Mouse (Mus musculus) gastrocnemius, postnatal 25 days (tissue): ENCODE measurements at regions not wholly inside any gene's neighbourhood (a gene's known extent, or its start where the extent isn't known, plus 50 kb on each side); places are given as distances from the start of the nearest gene placed in this dataset.

ENCODE experiments used
- DNase-seq: peaks from one replicate; pipeline ENCODE4 v3.0.0; 2022

DNA sequence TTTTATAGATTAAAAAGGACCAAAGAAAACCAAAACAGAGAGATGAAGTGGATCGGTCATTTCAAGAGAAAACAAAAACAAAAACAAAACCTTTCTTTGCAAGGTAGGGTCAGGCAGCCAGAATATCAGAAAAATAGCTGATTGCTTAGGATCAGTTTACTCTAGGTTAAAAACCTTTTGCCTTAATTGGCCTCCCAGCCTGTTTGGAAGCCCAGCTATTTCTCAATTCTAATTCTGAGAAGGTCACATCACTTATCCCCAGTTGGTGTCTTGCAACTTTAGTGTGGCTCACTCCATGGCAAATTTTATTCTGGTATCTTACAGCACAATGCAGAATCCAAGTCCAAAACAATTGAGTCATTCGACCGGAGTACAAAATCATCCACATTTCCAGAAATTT lies 70.0 kb downstream of the 1190002N15Rik start:
- DNase-seq: no peak

DNA sequence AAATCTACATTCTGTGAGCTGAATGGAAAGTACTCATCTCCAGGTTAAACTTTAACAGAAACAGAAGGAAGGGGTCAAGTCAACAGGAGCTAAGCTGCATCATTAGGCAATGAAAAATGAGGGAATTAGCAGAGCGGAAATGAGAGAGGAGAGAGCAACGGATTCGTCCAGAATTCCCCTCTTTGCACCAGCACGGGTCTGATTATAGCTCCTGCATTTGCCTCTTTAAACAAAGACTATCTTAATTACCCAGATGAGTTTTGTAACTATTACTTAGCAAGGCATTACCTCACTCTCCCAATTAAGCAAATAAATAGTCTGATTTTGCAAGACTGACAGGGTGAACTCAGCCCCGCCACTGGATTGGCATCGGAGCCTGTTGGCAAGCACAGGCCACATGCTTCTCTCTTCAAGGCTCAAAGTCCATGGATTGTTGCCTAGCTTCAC lies 81.8 kb downstream of the 1190002N15Rik start:
- peak; percentile 14 for DNase-seq

DNA sequence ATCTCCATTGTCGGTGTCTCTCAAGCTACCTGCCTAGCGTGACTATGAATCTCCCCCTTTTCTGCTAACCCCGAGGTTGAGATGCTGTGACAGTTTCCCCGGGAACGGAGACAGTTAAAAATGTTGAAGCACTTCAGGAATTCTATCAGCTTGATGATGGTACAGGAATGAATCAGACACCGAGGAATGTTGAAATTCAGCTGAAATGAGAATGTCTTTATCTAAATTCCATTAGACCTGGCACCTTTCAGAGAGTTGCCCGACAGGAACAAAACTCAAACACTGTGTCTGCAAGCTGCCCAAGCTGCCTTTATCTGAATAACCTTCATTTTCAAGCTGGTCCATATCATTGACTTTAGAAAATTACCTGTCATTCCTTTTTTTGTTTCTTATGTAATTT lies 82.4 kb downstream of the 1190002N15Rik start:
- DNase-seq: no peak

DNA sequence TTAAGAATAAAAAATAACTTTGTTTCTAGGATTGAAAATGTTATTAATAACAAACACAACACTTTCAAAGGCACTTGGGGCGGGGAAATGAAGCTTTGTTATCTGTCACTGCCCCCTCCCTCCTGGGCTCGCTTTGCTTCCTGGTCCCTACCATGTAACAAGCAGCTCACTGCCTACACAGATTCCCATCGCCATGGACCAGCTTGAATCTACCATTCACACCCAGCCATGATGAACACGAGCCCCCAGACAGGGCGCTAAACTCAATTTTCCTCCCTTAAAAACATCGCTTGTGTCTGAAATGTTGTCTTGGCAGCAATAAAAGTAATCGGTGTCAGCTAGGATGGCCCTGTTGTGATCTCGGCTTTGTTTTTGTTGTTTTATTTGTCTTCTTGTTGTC lies 88.0 kb downstream of the 1190002N15Rik start:
- DNase-seq: no peak

DNA sequence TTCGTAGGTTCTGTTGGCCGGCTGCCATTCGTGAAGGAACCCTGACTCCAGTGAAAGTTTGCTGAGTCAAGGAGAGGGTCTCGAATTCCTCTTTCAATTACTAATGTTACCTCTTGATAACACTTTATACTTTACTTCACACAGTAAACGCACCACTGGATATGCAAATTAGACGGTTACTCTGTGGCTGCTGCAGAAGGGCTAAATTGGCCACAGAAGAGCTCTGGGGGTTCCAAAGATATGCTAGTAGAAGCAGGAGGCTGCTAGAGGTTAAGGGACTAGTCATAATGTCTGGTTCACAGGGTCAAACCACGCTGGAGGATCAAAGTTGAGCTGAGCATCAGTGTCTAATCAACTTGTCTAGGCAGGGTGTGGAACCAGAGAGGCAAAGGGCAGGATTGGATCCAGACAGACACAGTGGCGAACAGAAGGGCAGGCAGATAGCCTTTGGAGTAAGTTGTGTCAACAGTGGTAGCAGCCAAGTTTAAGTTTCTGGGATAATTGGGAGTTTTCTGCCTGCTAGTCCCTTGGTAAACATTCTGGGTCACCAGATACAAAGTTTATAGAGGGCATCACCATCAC lies 91.6 kb downstream of the 1190002N15Rik start:
- no peak for DNase-seq

DNA sequence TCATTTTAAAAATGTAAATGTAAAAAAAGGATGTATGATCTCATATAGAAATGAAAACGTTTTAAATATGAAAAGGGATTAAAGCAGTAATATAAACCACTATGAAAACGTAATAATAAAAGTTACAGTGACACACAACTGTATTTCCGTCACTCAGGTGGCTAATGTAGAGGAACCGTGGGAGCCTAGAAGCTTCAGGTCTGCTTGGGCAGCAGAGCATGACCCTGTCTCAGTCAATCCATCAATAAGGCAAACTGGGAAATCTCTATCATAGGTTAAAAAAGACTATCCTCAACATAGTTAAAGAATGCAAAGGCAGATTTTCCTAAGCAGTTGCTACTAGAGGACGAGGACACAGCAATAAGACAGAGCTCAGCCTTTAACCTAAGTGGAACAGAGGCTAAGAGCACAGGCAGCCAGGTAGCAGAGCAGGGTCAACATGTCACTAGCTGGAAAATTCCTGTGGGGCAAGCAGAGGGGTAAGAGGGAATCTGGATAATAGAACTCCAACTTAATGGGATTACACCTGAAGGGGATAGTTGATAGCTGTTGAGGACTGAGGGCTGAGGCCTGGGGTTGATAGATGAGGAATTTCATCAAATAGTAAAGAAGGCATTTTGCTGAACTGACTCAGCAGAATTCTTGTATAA lies 93.6 kb downstream of the 1190002N15Rik start:
- no peak for DNase-seq

DNA sequence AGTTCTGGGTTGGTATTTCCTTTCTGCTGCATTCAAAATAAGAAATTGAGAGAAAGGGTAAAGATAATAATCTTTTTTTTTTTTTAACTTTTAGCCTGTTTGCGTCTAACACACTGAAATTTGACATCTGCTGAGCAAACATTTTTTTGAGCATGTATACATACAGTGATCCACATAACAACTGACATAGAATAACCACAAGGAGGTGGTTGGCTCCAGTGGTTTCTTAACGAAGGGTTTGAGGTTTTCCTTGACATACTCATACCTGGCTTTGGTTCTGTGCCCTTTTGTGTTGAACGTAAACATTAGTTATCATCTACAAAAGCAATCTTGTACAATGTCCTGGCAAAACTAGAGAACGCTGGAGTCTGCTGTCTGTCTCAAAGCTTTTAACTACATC lies 96.5 kb downstream of the 1190002N15Rik start:
- no peak for DNase-seq

DNA sequence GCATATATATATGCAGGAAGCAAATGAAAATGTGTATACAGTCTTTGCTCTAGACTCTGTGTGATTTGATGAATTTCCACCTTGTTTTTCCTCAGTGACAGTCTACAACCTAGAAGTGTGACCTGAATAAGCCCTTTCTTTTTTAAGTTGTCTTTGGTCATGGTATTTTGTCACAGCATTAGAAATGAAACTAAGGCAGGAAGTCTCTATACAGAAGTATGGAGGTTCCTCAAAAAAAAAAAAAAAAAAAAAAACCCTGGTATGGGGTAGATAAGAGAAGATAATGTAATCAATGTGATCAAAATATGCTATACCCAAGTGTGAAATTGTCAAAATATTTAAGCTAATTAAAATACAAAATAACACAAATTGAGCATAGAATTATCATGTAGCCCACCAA lies 104.4 kb downstream of the 1190002N15Rik start:
- DNase-seq: no peak

DNA sequence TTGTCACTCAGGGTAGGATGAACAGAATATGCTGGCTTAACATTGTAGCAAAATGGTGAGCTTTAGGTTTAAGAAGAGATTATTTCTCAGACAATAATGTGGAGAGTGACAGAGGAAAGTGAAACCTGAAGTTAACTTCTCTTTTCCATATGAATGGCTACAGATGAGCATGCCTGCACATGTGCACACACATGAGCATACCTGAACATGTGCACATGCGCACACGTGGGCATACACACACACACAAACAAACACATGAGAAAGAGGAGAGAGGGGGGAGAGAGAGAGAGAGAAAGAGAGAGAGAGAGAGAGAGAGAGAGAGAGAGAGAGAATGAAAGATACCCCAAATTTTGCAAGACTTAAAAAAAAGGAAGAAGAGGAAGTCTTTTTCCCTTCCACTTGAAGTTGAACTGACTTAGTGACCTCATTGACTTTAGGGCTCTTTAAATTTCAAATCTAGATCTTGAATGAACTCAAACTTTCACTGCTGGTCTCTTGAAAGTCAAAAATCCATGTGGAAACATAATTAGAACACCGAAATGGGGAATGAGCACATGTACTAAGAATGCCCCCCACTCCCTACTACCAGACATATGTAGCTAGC lies 105.6 kb downstream of the 1190002N15Rik start:
- DNase-seq: no peak

DNA sequence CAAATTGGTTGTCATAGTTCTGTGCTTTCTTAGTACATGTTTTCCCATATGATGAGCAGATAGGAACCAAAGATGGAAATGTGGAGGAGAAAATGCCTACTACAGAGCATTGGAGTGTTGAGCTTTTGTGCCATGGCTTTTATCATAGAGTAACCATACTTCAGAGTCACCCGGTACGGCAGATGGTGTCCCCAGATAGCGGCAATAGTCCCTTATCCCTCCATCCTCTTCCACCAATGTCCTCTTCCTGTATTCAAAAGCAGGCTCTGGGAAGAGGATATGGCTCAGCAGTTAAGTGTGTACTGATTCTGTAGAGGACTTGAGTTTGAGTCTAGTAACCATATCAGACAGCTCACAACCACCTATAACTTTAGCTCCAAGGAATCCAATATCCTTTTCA lies 106.3 kb downstream of the 1190002N15Rik start:
- no peak for DNase-seq

DNA sequence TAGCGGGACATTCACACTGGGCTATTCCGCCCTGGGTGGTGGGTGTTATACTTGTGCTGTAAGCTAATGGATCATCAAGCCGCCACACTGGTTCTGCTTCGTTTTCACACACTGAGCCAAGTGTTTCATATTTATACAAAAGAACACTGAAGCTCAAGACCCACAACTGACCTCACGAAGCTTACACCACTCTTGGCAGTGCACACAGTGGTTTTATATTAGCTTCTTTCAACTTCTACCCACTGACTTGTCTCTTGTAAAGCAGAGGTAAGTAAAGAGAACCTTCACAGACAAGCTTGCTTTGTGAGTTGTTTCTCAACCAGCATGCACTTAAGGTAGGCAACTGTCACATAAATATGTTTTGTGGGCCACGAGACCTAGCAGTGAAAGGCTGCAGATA lies 106.9 kb downstream of the 1190002N15Rik start:
- no peak for DNase-seq

DNA sequence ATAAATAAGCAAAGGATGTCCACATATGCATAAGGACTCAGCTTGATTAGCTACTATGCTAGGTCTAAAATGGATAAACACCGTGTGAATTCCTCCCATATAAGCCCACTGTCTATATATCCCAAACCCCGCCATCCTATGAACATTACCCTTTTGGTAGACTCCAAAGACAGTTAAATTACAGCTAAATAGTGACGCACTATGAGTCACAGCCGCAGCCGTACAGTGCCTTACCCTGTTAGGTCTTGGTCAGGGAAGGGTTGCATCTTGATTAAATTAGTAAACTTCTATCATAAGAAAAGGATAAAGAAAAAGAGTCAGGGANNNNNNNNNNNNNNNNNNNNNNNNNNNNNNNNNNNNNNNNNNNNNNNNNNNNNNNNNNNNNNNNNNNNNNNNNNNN lies 111.1 kb downstream of the 1190002N15Rik start:
- DNase-seq: no peak

DNA sequence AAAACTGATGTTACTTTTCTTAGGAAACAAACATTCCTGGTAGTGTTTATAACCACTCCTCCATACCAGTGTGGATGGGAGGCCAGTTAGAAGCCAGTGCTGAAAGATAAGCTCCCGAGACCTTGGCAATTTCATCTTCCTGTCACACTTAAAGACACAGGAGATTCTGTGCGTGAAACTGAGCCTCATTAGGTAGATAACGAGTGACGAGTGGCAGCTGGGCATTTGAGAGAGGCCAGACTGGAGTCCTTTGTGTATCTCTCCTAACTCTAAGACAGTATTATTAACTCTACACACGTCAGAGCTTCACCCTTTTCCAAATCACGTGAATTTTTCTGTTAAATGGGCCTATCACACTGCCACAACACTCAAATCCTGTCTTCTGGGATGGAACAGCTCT lies 112.1 kb downstream of the 1190002N15Rik start:
- DNase-seq: no peak

DNA sequence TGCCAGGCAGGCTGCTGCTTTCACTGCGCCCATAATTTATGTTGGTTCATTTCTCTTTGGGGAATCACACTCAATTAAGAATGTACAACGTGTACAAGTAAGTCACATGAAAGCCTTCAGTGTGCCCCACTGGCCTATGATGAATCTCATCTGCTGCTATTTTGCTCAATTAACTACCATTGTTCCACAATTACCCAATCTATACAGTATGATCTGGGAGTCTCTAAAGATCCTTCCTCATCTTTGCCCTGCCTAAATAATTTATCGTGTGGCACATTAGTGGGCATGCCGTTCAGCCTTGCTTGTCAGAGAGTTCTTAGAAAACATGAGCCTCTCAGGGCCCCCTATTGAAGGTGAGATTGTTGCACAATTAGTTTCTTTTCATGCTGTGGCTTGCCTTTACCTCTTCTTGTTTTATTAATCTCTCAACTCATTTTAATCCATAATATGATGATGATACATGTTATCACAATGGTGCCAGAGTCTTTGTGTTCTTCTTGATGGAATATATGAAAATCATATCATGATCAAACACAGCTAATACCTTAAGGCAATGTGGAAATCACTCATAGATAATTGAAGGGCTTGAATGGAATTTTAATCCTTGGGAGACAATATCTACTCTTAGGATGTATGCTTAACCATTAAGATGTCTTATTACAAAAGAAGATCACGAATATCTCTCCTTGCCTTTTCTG lies 113.3 kb downstream of the 1190002N15Rik start:
- no peak for DNase-seq

DNA sequence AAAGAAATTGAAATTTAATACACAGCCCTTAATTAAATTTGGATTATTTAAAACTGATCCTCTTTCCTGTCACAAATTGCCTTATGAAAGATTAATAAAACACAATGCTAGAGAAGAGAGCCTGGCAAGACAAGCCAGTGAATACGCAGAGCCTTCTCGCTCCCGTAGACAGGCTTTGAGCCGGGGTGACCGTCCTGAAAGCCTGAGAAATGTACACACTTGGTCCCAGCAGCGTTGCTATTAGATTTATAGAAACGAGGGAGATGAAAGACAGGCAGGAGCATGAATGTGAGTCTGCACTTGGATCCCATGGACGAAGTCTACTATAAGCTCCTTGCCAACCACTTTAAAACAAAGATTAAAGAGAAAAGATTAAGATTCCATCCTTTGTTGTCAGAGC lies 127.3 kb downstream of the 1190002N15Rik start:
- no peak for DNase-seq

DNA sequence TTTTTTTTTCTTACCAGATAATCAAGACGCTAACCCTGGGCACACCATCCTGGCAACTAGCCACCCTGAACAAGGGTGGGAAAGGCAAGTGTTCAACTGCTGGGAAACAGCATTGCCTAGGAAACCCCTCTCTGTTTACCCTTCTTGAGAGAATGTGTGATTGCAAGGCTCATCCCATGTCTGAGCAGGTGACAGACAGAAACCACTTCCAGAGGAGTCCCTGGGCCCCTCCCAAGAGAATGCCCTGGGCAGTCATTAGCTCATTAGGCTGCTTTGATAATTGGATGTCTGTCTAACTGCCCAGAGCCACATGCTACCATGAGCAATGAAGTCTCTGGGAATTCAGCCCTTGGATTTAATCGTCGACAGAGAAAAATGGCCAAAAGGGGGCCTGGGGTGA lies 127.8 kb downstream of the 1190002N15Rik start:
- no peak for DNase-seq

DNA sequence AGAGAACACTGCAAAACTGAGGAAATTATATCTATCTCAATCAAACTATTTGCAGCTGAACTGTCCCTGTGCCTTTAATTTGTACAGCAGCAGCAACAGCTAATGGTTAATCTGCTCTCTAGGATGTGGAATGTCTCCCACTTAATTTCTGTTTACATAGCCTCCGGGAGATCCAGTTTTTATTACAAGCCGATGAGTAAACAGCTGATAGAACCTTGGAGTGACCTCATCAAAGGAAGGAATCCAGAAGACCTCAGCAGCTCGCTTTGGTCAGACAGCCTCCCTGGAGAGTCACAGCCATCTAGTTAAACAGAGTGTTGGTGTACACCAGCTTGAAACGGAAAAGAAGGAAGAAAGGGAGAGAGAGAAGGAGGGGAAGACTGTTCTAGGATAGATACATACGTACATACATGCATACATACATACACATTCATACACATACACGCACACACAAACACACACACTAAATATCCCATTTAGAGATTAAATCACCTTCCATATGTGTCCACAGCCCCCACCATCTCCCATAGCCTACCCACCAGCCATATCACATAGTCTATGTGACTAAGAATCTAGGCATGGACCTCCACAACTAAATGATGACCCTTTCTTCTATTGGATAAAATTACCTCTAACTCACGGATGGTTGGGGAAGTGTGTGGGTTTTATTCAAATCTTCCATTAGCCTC lies 129.1 kb downstream of the 1190002N15Rik start:
- no peak for DNase-seq

DNA sequence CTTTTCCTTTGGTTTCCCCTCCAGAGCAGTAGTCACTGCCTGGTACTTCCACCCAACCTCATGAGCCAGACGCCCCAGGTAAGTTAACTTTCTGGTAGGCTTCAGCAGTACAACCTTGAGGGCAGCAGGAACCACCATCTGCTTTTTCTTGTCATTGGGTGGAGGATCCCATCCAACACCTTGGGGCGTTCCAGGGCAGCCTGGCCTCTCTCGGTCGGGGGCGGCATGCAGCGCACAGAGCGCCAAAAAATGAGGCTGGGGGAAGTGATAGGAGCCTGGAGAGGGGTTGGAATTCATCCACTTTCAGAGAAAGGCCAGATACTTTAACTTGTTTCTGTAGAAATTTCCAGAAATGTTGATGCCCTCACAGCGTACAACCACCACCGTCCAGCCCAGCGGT lies 130.2 kb downstream of the 1190002N15Rik start:
- DNase-seq: no peak

DNA sequence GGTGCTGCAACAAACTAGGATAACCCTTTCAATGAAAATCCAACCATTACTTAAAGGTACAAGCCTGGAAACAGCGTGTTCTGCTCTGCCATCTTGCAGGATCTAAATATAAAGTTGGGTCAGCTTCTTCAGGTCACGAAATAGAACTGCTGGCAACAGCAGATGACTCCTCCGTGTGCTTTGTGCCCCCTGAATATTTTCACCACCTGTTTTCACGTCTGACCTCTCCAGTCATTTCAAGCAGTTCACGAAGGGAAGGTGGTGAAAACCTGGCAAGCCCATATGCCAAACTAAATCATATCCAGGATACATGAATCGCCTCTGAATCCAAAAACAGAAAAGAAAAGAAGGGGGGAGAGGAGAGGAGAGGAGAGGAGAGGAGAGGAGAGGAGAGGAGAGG lies 133.3 kb downstream of the 1190002N15Rik start:
- DNase-seq: no peak

DNA sequence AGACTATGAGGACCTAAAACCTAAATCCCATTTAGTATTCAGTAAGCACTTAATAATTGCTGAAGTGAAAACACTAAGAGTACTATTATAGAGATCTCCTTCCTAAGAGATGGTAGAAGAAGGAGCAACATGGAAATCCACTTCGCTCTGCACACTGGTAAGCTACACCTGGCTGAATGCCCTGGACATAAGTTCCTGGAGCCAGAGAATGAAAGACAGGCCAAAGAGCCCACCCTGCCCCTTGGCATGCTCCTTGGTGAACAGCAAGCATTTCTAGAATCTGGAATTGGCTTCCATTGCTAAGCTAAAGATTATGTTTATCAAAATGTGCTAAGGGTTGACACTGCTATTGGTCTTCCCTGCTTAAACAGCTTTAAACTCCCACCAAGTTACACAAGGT lies 137.3 kb downstream of the 1190002N15Rik start:
- DNase-seq: no peak

DNA sequence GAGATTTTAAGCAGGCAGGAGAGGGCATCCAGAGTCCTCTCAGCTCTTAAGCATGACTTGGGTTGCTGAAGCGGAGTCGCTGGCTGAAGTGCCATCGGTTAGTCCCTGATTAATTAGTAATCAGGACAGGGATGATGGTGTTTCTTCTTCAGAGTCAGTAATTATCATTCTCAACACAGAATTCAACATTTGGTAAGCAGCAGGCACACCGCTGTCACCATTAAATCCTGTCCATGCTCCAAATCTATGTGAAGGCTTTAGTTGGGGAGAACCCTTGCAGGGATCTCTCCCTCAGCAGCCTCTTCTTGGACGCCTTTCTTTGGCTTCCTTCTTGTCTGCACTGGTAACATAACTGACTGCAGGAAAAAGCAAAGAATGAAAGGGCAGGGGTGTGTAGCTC lies 142.7 kb downstream of the 1190002N15Rik start:
- no peak for DNase-seq

DNA sequence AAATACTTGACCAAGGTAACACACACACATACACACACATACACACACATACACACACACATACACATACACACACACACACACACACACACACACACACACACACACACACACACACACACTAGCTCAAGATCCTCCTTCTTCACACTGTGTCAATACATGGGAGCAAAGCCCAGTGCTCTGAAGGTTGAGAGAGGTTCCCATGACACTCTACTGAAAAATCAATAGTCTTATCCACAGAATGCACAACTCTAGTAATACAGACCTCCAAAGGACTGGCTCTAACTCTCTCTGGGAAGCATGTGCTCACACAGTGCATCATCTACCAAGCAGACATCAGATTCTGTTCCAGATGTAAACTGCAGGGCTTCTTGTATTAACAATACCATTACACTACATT lies 151.7 kb downstream of the 1190002N15Rik start:
- DNase-seq: no peak

DNA sequence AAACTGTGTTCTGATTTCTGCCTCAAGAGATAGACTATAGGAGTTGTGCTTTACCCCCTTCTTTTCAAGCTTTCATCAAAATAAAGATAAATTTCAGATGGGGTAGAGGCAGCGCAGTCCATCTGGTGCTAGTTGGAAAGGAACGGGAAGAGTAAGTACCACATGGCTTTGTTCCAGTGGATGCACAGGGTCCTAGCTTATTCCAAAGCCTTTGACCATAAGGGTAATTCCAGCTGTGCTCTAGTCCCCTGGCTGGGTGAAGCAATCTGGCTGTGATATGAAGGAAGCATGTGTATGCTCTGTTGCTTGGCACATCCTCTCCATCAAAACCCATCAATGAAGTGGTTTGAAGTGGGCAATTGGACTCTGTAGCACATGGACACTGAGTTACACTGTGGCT lies 155.6 kb downstream of the 1190002N15Rik start:
- no peak for DNase-seq
